ENCODE assay signal across 13 mouse cellular contexts in genomic region chr1:186889584-186889852, GRCm38 (mm10).
"Had no signal": no experiment of that assay in that cellular context is flagged by ENCODE, and none has a peak within 500 bp of the region (broad histone marks: within the 10 kb centered on the region; RNA-seq: fewer than 3 reads in every experiment).

No protein-coding gene starts in this region.

- H3K9ac ChIP-seq: liver, embryonic 15.5 days; midbrain, embryonic 13.5 days; stomach, embryonic 15.5 days had no signal

- ATAC-seq: lung, postnatal 0 days had no signal

- H3K4me1 ChIP-seq: liver, embryonic 15.5 days; stomach, embryonic 15.5 days had no signal

- H3K4me3 ChIP-seq: left cerebral cortex, adult 2 months; limb, embryonic 10.5 days; liver, embryonic 15.5 days; midbrain, embryonic 13.5 days; stomach, embryonic 15.5 days had no signal

- H3K36me3 ChIP-seq: limb, embryonic 10.5 days; liver, embryonic 15.5 days; midbrain, embryonic 13.5 days; stomach, embryonic 15.5 days had no signal

- DNase-seq: kidney, postnatal 25 days; lung, adult 2 months; lung, postnatal 36 days; right cerebral cortex, postnatal 14 days; thymus, adult 2 months; thymus, postnatal 25 days had no signal

- H3K4me2 ChIP-seq: liver, embryonic 11.5 days; liver, embryonic 15.5 days; midbrain, embryonic 13.5 days; stomach, embryonic 15.5 days had no signal

- H3K9me3 ChIP-seq: limb, embryonic 10.5 days; liver, embryonic 15.5 days; stomach, embryonic 15.5 days had no signal

- H3K27me3 ChIP-seq: liver, embryonic 15.5 days; midbrain, embryonic 13.5 days; stomach, embryonic 15.5 days had no signal

- H3K27ac ChIP-seq: left cerebral cortex, adult 2 months; limb, embryonic 10.5 days; liver, embryonic 15.5 days; midbrain, embryonic 13.5 days; stomach, embryonic 15.5 days had no signal
